Mouse (Mus musculus): ENCODE data around the gene Sntb2.
"Not testable (repeated sequence)": the region's sequence is repeated elsewhere in the genome, so short reads cannot be mapped to it uniquely, and the experiment has no call there.

Gene Sntb2

DNA sequence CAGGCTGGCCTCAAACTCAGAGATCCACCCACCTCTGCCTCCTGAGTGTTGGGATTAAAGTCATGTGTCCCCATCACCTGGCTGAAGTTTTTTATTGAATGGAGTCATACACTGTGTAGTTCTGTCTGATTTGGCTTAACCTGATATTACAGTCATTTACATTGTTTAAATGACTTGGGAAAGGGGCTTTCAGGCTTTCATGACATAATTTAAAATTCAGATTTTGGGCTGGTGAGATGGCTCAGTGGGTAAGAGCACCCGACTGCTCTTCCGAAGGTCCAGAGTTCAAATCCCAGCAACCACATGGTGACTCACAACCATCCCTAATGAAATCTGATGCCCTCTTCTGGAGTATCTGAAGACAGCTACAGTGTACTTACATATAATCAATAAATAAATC, 98.1 kb downstream of the Sntb2 start:
- DNase-seq (ENCODE audit: low read depth, low spot score): not testable (repeated sequence)

DNA sequence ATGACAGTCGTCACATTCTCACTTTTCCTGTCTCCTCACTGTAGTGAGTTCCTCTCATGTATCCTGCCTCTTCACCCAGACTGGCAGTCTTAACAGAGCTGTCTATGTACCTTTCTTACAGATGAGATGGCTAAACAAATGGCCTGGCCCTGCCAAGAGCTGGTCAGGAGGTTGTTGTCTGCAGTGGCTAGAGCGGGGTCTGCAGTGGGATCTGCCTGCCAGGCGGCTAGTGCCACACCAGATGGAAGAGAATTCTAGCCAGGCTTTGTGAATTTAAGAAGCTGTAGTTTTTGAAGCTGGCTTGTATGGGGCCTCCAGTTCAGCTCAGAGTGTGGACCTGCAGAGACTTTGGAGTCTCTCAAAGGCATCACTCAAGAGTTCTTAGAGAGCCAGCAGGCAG, 100.1 kb downstream of the Sntb2 start:
- DNase-seq (ENCODE audit: low read depth, low spot score): no peak

DNA sequence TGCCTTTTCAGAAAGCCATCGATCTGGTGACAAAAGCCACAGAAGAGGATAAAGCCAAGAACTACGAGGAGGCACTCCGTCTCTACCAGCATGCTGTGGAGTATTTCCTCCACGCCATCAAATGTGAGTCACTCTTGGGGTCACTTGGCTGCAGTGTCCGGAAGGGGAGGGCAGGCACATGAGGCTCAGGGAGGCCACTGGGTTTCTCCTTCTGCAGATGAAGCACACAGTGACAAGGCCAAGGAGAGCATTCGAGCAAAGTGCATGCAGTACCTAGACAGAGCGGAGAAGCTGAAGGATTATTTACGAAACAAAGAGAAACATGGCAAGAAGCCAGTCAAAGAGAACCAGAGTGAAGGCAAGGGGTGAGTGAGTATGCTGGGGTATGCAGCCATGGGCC, 101.1 kb downstream of the Sntb2 start:
- no peak for DNase-seq (ENCODE audit: low read depth, low spot score)

DNA sequence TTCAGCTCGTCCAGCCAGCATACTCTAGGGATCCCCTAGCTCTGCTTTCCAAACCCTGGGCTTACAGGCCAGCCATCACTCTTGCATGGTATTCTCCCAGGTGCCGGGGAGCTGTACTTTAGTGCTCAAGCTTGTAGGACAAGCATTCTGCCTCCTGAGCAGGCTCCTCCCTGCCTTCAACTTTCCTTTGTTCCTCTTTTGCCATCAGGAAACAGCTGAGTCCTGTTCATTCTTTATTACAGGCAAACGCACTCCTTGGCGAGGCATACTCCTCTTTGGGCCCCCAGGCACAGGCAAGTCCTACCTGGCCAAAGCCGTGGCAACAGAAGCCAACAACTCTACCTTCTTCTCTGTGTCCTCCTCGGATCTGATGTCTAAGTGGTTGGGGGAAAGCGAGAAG, 105.1 kb downstream of the Sntb2 start:
- DNase-seq (ENCODE audit: low read depth, low spot score): no peak

DNA sequence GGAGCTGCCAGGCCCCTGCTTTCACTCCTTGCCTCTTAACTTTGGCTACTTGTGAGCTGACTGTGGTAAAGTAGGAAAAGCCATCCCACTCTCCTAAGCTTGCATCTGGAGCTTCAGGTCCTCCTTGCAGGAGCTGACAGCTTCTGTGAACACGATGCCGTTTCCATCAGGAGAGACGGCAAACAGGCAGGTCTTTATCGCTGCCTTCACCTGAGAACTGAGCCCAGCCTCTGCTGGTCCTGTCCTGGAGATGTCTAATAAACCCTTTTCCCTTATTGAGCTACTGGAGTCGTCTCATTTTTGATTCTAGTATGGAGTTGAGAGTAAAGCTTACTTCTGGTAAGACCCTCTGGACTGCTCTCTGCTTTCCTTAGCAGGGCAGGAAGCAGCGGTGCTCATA, 109.9 kb downstream of the Sntb2 start:
- DNase-seq (ENCODE audit: low read depth, low spot score): no peak

DNA sequence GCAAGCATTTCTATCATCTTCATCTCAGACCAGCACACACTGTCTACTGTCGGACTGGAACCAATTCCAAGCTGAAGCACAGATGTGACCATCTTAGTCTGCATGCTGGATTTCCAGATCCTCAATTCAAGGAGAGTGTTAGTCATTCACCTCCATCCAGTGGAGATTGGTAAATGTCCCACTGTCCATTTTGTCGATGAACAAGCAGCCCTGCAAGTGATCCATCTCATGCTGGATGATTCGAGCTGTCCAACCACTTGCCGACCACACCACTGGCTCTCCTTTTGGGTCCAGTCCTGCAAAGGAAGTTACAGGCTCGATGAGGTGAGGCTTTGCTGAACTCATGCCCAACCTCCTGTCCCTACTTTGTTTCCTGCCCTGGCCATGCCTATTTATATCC, 111.4 kb downstream of the Sntb2 start:
- DNase-seq (ENCODE audit: low read depth, low spot score): no peak

DNA sequence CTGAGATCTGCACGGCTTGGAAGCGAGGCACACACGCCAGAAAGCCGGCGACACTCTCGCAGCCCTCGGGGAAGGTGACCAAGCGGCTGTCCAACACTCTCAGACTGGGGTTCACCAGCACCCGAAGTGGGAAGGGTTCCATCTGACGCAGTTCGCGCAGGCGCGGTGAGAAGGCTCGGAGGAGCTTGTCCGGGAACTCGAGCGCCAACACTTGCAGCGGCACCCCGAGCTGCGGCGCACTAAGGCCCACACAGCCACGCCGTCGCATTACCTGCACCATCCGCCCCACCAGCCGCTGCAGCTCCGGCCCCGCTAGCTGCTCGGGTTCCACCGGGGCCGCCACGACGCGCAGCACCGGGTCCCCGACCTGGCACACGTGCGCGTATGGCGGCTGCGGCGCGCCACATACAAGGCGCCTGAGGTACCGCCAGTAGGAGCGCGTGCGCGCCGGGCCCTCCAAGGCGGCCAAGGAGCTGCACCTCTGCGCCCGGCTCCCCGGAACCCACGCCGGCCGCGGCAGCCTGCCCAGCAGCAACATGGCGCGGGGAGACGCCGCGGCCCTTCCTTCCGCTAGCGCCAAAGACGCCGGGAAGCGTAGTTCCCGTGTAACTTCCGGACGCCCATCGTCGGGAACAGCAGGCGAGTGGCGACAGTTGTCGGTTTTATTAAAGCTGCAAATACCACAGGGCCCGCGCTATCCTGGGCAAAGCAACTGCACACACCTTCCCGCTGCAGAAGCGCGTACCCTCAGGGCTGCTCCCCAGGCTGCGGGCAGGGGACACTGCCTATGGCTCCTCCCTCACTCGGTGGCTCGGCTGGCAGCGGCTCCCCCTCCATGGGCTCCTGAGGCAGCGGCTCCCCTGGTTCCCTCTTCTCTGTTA, 112.8 kb downstream of the Sntb2 start, which contains the start of gene Pdf:
Pdf (minus strand) TSS at position 554 of the 881 bp plus-strand sequence.
- DNase-seq (ENCODE audit: low read depth, low spot score): peak; percentile 86

DNA sequence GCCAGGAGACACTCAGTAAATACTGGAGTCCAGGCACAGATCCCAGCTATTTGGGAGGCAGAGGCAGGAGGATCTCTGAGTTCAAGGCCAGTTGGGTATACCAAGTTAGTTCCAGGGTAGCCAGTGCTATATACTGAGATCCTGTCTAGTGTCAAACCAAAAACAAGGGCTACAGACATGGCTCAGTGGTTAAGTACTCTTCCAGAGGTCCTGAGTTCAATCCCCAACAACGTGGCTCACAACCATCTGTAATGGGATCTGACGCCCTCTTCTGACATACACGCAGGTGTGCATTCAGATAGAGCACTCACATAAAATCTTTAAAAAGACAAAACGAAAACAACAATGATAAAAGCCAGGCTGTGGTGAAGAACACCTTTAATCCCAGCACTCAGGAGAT, 113.9 kb downstream of the Sntb2 start:
- DNase-seq (ENCODE audit: low read depth, low spot score): peak; percentile 8

DNA sequence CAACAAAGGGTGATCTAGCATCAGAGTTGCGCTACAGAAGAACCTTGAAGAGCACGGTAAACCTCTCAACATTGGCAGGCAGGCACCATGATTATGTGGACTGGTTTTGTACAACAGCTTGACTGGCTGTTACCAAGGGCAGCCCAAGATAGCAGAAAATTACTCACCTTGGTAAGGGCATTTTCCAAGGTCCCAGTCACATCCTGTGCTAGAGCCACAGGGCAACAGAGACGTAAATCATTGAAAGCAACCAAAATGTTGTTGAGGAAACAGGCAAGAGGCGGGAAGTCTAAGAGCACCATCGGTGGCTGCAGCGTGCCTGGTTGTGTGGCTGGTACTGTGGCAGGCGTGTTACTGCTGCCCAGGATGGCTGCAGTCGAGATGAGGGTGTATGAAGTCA, 116.5 kb downstream of the Sntb2 start:
- DNase-seq (ENCODE audit: low read depth, low spot score): no peak

DNA sequence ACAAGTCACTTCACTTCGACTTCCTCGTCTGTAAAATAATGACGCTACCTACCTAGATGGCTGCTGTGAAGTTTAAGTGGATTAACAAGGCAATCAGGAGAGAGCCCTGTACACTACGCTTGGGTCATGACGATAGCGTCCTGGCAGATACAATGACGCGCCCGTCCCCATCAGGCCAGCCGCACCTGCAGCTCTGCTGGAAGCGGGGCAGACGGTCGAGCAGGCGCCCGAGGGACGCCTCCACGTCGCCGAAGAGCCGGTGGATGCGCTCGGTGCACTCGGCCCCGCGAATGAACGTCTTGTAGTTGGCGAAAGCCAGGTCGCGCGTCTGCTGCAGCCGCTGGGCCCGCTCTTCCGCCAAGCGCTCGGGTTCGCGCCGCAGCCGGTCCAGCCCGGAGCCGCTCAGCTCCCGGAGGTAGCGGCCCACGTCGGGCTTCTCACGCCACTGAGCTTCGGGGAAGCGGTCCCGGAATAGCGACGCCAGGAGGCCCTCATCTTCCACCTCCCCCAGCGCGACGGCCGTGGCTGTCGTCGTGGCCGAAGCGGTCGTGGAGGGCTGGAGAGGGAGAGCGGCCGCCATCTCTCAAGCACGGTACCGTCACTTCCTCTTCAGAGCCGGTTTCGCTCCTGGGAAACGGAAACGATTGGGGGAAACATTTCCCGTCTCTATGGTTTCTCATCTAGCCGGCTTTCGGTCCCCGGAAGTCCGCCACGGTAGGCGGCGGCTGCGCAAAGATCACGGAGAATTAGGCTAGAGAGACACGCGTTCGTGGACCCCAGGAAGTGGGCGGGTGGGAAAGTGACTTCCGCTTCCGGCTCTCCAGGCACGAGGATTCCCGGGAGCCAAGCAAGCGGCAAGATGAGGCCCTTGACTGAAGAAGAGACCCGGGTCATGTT, 120.8 kb downstream of the Sntb2 start, which contains the start of the genes Cog8 and Nip7:
Cog8 (minus strand) TSS at position 614 of the 897 bp plus-strand sequence.
Nip7 (plus strand) TSS at position 802 of the 897 bp plus-strand sequence.
- peak; percentile 97 for DNase-seq (ENCODE audit: low read depth, low spot score)

DNA sequence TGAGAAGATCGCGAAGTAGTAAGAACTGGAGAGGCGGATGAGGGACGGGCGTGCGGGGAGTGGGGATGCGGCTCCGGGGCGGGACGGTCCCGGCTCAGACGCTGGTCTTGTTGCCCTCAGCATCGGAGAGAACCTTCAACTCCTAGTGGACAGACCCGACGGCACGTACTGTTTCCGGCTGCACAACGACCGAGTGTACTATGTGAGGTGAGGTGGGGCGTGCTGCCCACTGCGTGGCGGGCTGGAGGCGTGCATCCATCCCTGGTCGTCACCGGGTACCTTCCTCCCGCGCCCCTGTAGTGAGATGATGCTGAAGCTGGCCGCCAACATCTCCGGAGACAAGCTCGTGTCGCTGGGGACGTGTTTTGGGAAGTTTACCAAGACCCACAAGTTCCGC, 121.4 kb downstream of the Sntb2 start:
- no peak for DNase-seq (ENCODE audit: low read depth, low spot score)

DNA sequence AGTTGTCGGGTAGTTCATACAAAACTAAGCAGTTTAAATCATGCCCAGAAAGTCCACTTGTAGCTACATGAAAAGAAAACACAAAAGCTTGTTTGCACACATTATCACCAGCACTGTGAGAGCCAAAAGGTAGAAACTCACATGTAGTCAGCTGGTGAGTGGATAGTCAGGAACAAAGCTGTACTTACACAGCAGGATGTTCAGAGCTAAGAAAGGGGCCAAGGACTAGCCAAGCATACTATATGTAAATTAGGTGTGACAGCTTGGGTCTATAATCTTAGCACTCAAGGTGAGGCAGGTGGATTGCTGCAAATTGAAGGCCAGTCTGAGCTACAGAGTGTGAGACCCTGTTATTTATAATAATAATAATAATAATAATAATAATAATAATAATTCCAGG, 127.1 kb downstream of the Sntb2 start:
- DNase-seq (ENCODE audit: low read depth, low spot score): no peak

DNA sequence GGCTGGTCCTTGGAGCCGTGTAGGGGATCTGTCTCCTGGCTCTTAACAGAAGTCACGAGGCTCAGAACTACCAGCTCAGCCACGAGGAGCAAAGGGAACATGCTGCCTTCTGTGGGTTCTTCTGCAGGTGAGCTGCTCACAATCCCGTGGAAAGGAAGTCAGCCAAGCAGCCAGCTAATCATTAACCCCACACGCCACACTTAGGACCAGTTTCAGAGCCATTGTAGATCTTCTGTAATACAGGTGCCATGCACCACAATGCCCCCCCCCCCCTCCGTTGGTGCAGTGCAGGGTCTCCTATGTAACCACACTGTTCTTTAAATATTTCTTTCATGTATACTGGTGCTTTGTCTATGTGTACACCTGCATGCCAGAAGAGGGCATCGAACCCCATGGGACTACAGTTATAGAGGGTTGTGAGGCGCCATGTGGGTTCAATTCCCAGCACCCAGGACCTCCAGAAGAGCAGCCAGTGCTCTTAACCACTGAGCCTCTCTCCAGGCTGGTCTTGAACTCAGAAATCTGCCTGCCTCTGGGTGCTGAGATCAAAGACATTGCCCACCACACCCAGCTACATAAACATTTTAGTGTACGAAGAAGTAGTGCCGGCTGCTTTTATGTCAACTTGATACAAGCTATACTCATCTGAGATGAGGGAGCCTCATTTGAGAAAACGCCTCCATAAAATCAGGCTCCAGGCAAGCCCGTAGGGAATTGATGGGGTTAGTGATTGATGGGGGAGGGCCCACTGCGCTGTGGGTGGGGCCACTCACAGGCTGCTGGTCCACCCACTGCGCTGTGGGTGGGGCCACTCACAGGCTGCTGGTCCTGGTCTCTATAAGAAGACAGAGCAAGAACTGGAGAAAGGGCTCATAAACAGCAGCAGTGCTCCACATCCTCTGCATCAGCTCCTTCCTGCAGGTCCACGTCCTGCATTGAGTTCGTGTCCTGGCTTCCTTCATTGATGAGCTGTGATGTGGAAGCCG, 130.3 kb downstream of the Sntb2 start, which contains the start of gene Tmed6:
Tmed6 (minus strand) TSS at position 134 of the 986 bp plus-strand sequence.
- peak; percentile 15 for DNase-seq (ENCODE audit: low read depth, low spot score)
